Mouse (Mus musculus): ENCODE results near the gene Upp1.
A peak's percentile ranks its signal among the peaks of the same experiment; 100 is the strongest.
"Not testable (repeated sequence)": the region's sequence is repeated elsewhere in the genome, so short reads cannot be mapped to it uniquely, and the experiment has no call there.

The Upp1 gene

DNA sequence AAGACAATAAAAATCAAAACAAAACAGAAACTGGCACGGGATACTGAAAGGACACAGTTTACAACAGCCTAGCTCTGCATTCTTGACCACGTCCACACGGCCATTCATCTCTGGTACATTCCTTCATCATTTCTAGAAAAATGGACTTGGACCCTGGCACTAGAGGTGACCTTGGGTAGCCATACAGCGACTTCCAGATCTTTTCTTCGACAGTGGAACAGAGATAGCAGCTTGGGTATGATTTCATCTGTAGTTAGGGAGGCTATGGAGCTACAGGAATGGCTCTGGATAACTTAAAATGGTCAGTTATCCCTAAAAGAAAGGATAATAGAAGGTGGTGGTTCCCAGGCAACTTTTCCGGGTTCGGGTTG is at the start of gene Upp1:
Gene Upp1, plus strand, starts transcription at position 54 of the 371 bp plus-strand sequence.
- no peak for DNase-seq (ENCODE audit: low read depth, low spot score)

DNA sequence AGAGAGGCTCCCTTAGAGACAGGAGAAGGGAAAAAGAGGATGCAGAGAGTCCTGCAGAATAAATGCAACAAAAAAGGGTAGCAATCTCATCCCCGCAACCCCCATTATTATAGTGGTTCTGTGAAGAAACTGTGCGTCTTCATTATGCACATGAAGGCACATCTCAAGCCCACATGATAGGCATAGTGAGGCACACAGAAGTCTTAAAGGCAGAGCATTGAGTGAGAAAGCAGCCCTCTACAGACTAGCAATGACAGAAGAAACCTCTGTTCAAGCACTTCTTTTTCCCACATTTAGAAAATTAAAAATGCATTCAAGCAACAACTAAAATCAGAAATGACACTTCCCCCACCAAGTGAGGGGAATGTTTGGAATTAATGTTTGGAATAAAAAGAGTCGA is 41.5 kb upstream of the Upp1 start:
- no peak for DNase-seq (ENCODE audit: low read depth, low spot score)

DNA sequence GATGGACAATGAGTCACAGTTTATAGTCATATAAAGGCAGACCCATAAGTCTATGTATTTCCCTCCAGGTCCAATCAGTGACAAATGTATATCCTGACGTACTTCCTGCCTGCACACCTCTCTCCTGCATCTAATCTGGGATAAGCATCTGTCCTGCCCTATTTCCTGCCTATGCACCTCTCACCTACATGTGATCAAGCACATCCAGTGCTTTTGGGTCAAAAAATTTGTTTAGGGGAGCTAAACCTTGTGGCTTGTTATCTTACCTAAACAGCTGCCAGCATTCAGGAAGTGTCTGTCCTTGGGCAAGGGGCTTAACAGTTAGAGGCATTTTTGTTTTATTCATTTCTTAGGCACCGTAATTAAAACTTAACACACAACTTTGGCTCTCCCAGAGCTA is 4.7 kb upstream of the Upp1 start:
- no peak for DNase-seq (ENCODE audit: low read depth, low spot score)

DNA sequence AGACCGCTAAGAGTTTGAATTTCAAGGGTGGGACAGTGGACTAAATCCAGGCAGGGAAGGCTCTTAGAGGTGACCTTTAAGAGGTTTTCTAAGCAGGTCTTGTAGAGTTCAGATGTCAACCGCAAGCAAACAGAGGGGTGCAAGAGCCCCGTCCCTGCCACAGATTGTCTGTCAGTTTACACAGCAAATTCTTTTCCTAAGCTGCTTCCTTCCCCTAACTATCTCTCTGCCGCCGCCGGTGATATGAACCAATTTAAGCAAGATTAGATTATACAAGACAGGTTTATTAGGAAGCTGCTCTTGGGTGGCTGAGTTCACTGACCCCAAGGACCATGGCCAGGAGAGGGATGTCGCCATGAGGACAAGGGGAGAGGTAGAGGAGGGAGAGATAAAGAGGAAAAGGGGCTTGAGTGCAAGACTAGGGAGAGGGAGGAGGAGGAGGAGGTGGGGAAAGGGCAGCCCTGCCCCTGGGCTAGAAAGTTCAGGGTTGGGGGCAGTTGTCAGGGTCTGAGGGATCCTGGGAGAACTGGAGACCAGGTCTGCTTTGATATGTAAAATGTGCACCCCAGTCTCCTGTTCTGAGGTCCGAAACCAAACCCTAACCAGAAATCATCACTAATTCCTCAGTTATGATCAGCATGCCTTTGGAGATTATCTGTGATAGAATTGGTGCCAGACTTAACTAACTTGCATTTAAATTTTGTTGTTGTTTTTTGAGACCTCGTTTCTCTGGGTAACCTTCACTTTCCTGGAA is 2.4 kb upstream of the Upp1 start:
- no peak for DNase-seq (ENCODE audit: low read depth, low spot score)

DNA sequence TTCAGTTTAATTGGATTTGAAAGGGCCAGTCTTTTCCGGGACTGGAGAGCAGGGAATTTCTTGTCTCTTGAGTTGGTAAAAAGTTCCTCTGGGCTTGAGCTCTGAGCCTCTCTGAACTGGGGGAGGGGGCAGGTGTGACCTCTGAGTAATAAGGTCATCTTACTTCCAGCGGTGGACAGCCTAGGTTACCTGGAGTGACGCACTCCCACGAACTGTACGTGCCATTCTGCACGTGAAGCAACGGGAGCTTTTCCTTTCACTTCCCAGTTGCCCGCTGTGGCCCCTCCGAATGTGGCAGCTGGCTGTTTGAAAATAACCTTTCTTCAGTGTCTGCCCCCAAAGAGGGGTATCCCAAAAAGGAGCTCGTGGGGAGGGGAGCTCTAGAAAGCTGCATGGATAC is 1.8 kb upstream of the Upp1 start:
- DNase-seq (ENCODE audit: low read depth, low spot score) = no peak

DNA sequence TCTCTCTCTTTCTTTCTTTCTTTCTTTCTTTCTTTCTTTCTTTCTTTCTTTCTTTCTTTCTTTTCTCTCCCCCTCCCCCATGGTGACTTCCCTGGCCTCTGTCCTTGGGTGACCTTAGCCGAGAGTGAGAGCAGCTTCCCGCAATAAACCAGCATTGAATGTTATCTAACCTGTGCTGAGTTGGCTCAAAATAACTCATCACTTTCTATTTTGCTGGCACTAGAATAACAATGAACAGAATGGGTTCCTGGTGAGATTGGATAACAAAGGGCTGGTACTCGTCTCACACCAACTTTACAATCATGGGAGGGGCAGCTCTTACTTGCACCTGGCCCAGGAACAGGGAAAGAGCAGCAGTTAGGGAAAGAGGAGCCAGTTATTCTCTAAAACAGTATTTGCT is 987 bp upstream of the Upp1 start:
- no peak for DNase-seq (ENCODE audit: low read depth, low spot score)

DNA sequence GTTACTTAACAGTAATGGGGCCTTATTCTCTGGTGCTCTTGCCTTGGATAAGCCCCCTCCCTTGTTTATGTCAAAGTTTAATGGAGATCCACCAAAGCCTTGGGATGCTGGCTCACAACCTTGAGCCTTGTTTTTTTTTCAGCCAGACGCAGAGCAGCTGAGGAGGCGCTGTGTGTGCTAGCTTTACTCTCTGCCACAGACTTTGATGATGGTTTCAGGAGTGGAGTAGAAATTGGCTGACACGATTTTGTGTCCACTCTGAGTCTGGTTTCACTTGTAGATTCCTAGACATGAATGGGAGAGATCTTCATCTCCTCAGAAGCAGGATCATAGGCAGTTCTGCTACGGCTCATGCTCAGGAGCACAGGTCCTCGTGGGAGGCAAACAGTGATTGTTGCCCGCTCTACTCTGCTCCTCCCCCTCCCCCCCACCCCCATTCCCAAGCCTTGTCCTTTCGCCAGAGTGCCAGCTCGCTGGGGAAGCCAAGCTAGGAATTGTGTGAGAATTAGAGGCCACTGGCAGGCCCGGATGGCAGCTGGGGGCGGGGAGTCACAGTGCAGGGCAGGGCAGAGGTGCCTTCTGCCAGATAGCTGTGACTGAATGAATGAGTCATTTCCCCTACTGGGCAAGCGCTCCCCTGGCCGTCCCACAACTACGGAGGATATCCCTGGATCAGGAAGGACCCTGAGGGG is 399 bp upstream of the Upp1 start:
- peak; percentile 27 for DNase-seq (ENCODE audit: low read depth, low spot score)

DNA sequence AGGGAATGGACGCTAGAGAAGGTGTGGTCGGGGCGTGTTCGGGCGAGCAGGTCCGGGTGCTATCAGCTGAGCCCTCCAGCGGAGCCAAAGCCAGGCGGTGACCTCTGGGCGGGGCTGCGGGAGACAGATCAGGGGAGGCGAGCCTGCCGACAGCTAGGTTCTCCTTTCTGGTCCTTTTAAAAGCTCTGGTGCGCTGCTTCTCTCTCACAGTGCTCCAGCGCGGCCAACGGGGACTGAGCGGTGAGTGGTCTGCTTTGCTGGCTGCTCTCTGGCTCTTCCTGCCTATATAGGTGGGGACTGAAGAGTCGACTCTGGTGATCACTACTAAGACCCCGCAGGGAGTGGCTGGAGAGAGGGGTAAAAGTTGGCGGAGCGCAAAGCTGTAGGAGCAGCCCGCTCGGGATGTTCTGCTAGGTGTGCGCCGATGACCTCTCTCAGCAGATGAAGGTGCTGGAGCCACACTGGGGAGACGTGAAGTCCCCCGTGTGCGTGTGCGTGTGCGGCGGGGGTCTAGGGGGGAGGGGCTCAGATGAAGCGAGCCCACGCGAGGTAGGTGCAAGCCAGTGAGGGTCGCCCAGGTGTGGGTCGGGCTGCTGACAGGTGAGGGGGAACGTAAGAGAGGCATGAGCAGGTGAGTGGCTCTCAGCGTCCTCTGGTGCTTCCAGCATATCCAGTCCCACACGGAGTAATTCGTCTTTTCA is 668 bp downstream of the Upp1 start:
- no peak for DNase-seq (ENCODE audit: low read depth, low spot score)

DNA sequence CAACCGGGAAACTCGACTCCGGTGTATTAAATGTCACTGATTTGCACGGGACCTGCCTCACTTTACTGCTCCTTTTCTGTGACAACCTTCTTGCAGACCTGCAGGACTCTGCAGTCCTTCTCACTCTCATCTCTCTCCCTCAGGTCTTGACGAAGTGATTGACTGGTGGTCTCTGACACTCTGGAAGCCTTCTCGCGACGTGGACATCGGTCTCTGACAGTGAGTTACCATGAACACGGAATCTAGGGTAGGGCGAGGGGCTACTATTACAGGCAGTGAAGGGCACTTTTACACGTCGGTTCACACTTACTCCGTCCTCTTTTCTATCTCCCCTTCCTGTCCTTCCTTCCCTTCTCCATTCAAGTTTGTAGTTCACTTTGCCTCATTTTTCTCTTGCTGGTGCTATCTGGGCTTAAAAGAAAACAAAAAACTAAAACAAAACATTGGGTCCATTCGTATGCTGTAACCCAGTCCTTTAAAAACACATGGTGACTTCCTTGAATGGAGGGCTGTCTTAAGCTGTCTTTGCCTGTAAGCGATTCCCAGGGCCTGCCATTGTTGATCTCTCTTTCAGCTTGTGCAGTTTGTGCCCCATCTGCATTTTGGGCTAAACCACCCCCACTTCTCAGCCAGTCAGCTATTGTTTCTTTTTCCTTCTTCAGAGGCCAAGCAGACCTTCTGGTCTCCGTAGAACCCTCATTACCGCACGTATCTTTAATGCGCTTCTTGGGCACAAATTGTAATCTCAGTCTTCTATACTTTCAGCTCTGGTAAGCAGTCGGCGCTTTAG is 1.5 kb downstream of the Upp1 start:
- no peak for DNase-seq (ENCODE audit: low read depth, low spot score)

DNA sequence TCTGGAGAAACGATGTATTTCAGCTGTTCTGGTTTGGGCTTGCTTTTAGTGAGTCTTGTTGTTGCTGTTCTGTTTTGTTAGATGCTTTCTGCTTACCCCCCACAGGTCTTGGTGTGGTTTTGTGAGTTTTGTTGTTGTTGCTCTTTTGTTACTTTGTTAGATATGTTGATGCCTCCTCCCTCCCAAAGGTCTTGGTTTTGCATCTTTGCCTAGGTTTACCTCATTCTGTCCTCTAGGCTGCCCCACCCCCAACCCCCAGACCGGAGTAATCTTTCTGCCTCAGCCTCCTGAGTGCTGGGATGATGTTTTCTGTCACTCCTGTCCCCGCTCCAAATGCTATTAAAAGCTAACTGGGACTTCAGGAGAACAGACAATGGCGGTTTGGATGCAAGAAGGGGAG is 4.4 kb downstream of the Upp1 start:
- no peak for DNase-seq (ENCODE audit: low read depth, low spot score)

DNA sequence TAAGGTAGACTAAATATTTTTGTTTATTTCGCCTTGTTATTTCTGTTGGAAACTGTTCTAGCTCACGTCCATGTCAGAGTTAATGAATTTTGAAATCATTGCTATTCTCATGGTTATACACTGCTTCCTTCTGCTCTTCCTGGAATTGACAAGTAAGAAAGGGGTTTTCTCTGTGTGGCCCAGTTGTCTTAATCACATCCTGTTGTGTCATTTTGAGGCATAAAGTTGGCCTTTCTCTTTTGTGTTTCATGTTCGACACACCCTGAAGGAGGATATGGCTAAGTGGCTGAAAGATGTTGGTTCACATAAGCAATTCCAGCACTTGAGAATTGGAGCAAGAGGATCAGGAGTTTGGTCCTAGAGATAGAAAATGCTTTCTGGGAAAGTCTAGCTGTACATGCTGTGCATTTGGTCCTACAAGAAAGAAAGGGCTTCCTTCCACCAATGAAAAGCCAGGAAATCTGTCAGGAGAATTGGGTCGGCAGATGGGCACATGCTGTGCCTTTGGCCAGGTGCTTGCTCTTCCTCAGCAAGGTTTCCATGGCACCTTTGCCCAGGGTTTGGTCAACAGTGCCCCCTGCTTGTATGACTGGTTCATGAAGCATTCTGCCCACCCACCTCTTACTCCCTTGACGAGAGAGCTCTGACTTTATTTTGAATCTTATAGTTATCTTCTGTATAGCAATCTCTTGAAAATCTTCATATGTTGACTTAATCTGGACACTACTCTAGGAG is 8.6 kb downstream of the Upp1 start:
- no peak for DNase-seq (ENCODE audit: low read depth, low spot score)

DNA sequence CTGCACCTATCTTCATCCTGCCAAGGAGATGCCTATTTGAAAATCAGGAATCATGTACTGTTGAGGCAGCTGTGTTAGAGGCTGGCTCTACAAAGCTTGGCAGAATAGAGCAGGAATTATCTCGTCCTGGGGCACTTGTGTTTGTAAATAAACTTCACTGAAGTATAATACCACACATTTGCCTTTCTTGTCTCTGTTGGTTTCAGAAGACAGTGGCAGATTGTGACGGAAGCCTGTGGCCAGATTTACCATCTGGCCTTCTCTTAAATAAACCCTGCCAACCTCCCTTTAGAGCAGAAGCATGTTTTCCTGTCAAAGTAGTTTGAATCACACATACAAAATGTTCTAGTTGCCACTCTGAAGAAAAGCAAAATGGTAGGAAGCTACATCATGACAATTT is 10.2 kb downstream of the Upp1 start:
- DNase-seq (ENCODE audit: low read depth, low spot score) = no peak

DNA sequence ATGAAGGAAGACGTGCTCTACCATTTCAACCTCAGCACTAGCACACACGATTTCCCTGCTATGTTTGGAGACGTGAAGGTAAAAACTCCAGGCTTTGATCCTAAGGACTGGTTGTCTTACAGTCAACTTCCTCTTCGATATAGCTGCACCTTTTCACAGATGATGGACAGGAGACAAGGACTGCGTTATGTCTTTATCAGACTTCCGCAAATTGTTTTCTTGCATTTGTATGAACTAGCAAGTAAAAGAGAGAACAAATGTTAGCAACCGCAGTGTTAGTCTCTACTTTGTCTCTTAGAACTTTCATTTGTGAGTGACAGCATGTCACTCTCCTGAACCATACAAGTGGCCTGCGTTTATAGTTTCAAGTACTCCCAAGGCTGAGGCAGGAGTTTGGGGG is 11.6 kb downstream of the Upp1 start:
- no peak for DNase-seq (ENCODE audit: low read depth, low spot score)

DNA sequence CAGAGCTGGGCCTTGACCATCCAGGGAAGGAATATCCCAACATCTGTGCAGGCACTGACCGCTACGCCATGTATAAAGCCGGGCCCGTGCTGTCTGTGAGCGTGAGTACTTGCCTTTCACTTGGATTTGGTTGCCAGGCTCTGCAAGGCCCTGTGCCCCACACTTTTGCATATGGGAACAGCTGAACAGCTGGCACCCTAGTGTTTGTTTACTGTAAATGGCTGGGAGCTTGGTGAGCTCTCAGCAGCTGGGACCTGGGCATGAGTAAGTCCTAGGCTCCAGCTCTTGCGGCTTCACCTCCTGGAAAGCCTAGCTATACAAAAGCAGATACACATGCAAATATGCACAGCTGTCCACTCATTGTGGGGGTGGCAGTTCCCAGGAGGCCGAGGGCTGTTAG is 13.8 kb downstream of the Upp1 start:
- DNase-seq (ENCODE audit: low read depth, low spot score) = no peak

DNA sequence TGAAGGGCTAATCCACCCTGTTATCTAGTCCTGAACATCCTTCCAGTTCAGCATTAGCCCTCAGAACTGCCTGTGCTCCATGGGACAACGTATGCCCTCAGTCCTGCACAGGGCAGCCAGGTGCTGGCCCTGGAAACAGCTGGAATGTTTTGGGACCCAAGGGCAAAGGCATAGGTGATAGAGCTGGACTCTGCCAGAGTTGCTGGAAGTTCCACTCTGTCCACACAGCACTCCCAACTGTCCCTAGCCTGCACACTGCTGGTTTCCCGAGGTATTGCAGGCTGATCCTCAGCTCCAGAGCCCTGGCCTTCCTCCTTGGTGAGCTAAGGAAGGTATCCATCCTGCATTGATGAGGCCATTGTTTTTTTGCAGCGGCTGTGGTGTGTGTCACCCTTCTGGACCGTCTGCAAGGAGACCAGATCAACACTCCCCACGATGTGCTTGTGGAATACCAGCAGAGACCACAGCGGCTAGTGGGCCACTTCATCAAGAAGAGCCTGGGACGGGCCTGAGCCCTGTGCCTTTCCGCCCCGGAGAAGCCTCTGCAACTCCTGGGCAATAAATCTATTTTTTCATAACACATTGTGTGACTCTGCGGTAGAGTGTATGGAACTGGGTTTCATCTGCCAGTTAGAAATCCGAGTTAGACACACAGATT is 17.8 kb downstream of the Upp1 start:
- no peak for DNase-seq (ENCODE audit: low read depth, low spot score)

DNA sequence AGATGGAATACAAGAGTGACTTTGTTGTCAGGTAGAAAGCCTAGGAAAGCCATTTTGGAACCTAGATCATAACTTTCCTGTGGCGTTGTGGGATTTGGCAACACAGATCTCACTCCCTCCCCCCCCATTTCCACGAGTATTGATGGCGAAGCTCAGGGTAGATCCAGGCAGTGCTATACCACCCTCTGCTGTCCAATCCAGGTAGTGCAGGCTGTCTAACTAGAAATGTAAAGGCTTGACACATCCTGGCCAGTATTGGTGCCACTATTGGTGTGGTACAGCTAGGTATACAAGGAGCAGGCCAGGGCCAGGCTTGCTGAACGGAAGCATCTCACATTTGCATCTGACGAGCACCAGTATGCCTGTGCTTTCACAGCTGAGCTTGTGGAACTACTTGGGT is 18.6 kb downstream of the Upp1 start:
- DNase-seq (ENCODE audit: low read depth, low spot score) = peak; percentile 39

DNA sequence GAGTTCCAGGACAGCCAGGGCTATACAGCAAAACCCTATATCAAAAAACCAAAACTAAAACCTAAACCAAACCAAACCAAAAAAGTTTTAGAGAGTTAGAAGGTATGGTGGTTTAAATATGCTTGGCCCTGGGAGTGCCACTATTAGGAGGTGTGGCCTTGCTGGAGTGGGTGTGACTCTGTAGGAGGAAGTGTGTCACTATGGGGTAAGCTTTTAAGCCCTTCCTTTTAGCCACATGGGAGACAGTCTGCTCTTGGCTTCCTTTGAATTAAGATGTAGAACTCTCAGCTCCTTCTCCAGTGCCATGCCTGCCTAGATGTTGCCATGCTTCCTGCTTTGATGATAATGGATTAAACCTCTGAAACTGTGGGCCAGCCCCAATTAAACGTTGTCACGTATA is 27.2 kb downstream of the Upp1 start:
- DNase-seq (ENCODE audit: low read depth, low spot score) = no peak

DNA sequence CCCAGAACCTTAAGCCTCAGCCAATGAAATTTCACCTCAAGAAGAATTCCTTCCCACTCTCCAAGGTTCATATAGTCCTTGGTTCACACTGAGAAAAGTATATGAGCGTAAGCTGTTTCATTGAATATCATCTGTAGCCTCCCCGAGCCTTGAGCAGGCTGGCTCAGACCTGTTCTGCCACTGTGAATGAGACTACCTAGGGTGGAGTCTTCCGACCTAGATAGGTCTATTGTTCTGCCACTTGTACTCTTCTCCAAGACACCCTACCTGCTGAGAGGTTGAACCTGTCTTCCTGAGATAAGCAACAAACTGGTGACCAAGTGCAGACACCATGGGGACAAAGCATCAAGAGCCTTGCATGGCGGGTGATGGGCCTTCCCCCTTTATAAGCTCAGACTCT is 28.2 kb downstream of the Upp1 start:
- DNase-seq (ENCODE audit: low read depth, low spot score) = no peak

DNA sequence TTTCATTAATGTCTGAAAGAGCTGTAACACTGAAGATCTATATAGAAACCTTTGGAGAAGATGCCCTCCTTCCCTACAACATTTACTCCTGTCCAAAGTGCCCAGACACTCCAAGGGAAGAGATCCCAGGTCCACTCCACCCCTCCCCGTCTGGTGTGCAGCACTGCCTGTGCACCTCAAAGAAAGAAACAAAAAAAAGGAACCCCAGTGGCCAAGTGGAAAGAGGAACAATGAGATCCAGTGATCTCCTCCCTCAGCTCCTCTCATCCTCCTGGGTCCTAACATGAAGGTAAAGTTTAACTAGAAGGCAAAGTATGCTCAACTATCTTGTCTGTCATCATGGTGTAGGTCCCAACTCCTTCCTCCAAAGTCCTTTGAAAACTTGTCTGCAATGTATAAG is 28.8 kb downstream of the Upp1 start:
- DNase-seq (ENCODE audit: low read depth, low spot score) = no peak

DNA sequence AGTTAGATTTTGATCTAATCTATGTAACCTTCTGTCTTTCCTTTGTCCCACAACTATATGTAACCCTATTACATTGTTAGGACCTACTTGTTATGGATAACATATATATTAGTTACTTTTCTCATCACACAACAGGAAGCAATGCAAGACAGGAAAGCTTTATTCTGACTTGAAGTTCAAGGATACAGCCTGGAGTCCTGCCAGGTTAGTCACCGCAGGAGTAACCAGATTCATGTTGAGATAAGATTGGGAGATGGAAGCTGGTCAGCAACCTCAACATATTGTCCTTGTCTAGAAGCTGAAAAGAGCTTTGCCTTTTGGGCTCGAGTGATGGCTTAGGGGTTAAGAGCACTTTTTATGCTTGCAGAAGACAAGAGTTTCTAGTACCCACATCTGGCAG is 30.3 kb downstream of the Upp1 start:
- no peak for DNase-seq (ENCODE audit: low read depth, low spot score)

DNA sequence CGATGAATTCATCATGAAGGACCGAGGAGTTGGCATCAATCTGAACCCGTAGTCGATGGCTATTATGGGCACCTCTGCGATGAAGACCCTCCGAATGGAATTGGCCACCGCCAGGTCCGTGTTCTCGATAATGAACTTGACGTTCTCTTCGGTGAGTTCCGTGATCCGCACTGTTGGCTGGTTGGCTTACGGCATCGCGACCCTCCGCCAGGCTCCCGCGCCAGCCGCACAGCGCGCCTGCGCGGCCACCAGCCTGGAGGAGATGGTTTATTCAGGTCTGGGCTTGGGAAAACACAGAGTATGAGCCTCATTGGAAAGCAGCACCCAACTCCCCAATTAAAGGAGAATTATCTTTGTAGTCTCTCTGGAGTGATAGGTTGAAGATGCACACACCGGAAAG is 32.5 kb downstream of the Upp1 start:
- not testable (repeated sequence) for DNase-seq (ENCODE audit: low read depth, low spot score)
